Mouse (Mus musculus) layer of hippocampus, adult 2 months (tissue): ENCODE results near the gene Gm3676. TPM values are rescaled to one million over a fixed set of nuclear protein-coding genes. Genes with fewer than 3 reads are reported as not detected.
"Not testable (repeated sequence)": the region's sequence is repeated elsewhere in the genome, so short reads cannot be mapped to it uniquely, and the experiment has no call there.

Experiments used
- DNase-seq, 2 experiments: peaks; one replicate each; pipeline ENCODE4 v3.0.0; 2022; ENCODE audit warnings: low spot score in 2 of 2
- H3K27ac ChIP-seq: fragments of 200-600 bp; 2 replicates; pipeline ENCODE4 v1.8.1; 2022
- H3K4me3 ChIP-seq: fragments of 200-600 bp; 2 replicates; pipeline ENCODE4 v1.8.1; 2022; ENCODE audit warnings: mild to moderate bottlenecking
- long read RNA-seq, 2 experiments: library from polyadenylated mRNA; stranded (forward); transcript quantifications; one replicate each; pipeline ENCODE4 v2.0.0; 2021; ENCODE audit warnings: borderline mapping rate in 2 of 2
- total RNA-seq, 2 experiments: library from RNA; stranded (reverse); gene quantifications; 2 replicates each; pipeline ENCODE4 v1.2.3; 2021

Gene Gm3676
- total RNA-seq: under 1 TPM in 1 of 2 experiments, not detected in 1; 1.00 TPM
- long read RNA-seq, experiment 1: 0 reads
- long read RNA-seq, experiment 2: 0 reads

GRCm38 (mm10) chr14:41646387-41646786 lies at the start of gene Gm3676:
Gene Gm3676, minus strand, starts transcription at chr14:41646487.
- not testable (repeated sequence) for H3K27ac ChIP-seq, H3K4me3 ChIP-seq, DNase-seq

DNA sequence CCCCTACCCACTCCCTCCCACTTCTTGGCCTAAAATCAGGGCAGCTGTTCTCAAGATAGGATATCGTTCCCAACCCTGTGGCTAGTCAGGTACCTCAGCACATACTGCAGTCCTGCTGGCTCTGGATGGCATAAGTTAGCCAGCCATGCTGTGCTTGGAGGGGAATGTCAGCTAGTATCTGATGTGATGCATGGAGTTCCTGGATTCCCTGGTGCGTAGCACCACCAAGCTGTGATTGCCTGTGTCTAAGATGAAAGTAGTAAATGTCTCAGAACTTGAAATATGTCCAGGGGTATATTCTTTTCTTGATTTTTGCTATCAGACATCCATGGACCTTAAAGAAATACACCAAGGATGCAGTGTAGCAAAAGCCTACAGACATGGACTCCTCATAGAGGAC lies 1.9 kb upstream of the Gm3676 start:
- not testable (repeated sequence) for DNase-seq

DNA sequence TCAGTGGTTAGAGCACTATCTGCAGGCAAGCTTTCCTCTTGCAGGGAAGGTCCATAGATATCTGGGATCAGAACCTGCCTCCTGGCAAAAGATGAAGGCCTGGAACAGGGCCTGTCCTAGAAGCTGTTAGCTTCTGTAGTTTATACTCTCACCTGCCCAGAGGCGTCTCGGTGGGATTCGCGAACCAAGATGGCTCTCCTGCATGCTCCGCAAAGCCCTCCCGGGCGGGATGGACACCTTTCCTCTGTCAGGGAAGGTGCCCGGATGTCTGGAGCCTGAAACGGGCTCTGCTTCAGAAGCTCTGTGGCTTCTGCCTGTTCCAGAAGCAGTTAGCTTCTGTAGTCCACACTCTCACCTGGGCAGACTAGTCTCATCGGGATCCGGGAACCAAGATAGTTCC lies 16.1 kb downstream of the Gm3676 start:
- H3K4me3 ChIP-seq: not testable (repeated sequence)

More for the DNA sequence above, 1.9 kb upstream of the Gm3676 start:
- not testable (repeated sequence) for H3K4me3 ChIP-seq, H3K27ac ChIP-seq

DNA sequence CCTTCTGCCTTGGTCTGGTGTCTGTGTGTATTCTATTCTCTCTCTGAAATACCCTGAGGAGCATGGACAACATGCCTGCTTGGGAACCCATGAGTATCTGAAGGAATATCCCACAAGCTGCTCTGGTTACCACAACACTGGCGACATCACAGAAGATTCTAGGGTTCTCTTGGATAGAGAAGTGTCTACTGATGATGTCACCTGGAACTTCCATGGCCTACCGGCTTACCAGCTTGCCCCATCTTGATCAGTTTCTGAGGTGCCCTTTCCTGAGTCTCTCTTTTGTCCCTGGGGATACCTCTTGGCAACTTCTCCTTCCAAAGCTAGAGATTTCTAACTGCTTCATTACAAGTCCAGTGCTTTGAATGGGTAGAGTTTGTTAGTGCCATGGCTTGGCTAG lies 21.8 kb downstream of the Gm3676 start, which contains the start of gene Gm3072:
Gm3072 (minus strand) TSS at position 101 of the 400 bp plus-strand sequence.
- not testable (repeated sequence) for DNase-seq, H3K27ac ChIP-seq, H3K4me3 ChIP-seq

More for the DNA sequence above, 16.1 kb downstream of the Gm3676 start:
- not testable (repeated sequence) for H3K27ac ChIP-seq, DNase-seq

DNA sequence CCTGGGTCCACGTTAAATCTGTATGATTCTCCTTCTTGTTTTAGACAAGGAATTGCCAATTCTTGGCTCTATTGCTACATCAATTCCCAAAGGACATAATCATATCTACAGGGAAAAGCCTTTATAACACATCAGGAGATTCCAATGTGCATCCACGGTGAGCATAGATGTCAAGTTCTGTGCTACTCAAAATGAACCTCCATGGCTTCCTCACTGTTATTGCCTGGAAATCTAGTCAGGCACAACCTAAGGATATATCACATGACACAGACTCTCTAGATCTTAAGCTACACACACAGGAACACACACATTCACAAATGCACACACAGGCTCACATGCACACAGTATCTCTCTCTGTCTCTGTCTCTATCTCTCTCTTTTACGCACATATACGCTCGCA lies 23.8 kb downstream of the Gm3676 start:
- H3K27ac ChIP-seq, DNase-seq, H3K4me3 ChIP-seq: not testable (repeated sequence)

- H3K27ac ChIP-seq, H3K4me3 ChIP-seq: not testable (repeated sequence)
- peak in 1 of 2 experiments; percentile 8 for DNase-seq
These were observed 35.6 kb downstream of the Gm3676 start for GRCm38 (mm10) chr14:41610690-41611089.

DNA sequence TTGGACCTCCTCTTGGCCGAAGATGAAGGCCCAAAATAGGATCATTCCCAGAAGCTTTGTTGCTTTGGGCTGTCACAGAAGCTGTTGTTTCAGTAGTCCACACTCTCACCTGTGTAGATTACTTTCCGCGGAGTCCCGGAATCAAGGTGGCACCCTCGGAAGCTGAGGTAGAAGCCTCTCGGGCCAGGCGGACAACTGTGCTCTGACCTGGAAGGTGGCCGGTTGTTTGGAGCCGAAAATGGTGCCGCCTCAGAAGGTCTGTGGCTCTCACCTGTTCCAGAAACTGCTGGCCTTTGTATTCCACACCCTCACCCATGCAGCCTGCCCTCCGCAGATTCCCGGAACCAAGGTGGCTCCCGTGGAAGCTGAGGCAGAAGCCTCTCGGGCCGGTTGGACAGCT lies 45.4 kb downstream of the Gm3676 start:
- H3K27ac ChIP-seq, DNase-seq, H3K4me3 ChIP-seq: not testable (repeated sequence)

Other genes with a start within 250 kb of the Gm3676 start
- gene Gm6482, start 238.2 kb downstream of the Gm3676 start, total RNA-seq: not detected
- gene Gm7954, start 193.0 kb downstream of the Gm3676 start, total RNA-seq: not detected
- gene Gm3486, start 157.0 kb downstream of the Gm3676 start, total RNA-seq: 1 to 10 TPM in 1 of 2 experiments, not detected in 1; 1.8 TPM
- not detected for gene Gm7970, start 90.9 kb downstream of the Gm3676 start, total RNA-seq
- 1 to 10 TPM in 1 of 2 experiments, not detected in 1; 1.4 TPM for gene 1700049E17Rik2, start 73.3 kb downstream of the Gm3676 start, total RNA-seq
- not detected for gene Gm3072, start 21.9 kb downstream of the Gm3676 start, total RNA-seq
- not detected for gene Gm8068, start 55.4 kb upstream of the Gm3676 start, total RNA-seq
- not detected for gene Gm7929, start 104.1 kb upstream of the Gm3676 start, total RNA-seq
- not detected for gene Gm47189, start 126.0 kb upstream of the Gm3676 start, total RNA-seq